Mouse (Mus musculus) urinary bladder, postnatal 36 days (tissue): ENCODE measurements at regions not wholly inside any gene's neighbourhood (a gene's known extent, or its start where the extent isn't known, plus 50 kb on each side); places are given as distances from the start of the nearest gene placed in this dataset.

Experiments
- DNase-seq, 2 experiments: peaks; one replicate each; pipeline ENCODE4 v3.0.0; 2022; ENCODE audit warnings: low spot score in 2 of 2, mixed read lengths in 1 of 2

- DNase-seq = no peak
These were observed 2258.0 kb downstream of the 4930444P10Rik start for GRCm38 (mm10) chr1:13834860-13835840.

GRCm38 (mm10) chr1:13807786-13808185 lies 2285.3 kb downstream of the 4930444P10Rik start:
- DNase-seq = no peak

- no peak for DNase-seq
These were observed 2292.7 kb downstream of the 4930444P10Rik start for GRCm38 (mm10) chr1:13800460-13800859.

- DNase-seq = no peak
These were observed 2294.3 kb downstream of the 4930444P10Rik start for GRCm38 (mm10) chr1:13798848-13799247.

GRCm38 (mm10) chr1:13795196-13795595 lies 2297.9 kb downstream of the 4930444P10Rik start:
- DNase-seq = no peak

- DNase-seq = peak; percentile 60 to 62
These were observed 2303.6 kb downstream of the 4930444P10Rik start for GRCm38 (mm10) chr1:13789318-13790085.

- no peak for DNase-seq
These were observed 2306.1 kb downstream of the 4930444P10Rik start for GRCm38 (mm10) chr1:13787016-13787415.

- peak in 1 of 2 experiments; percentile 8 for DNase-seq
These were observed 2308.7 kb downstream of the 4930444P10Rik start for GRCm38 (mm10) chr1:13784396-13784795.

- DNase-seq = no peak
These were observed 2310.5 kb downstream of the 4930444P10Rik start for GRCm38 (mm10) chr1:13782633-13783032.

- DNase-seq = no peak
These were observed 2321.0 kb downstream of the 4930444P10Rik start for GRCm38 (mm10) chr1:13772106-13772505.

GRCm38 (mm10) chr1:13771014-13771463 lies 2322.1 kb downstream of the 4930444P10Rik start:
- DNase-seq = no peak

- DNase-seq = no peak
These were observed 2338.6 kb downstream of the A830018L16Rik start for GRCm38 (mm10) chr1:13752479-13752878.

GRCm38 (mm10) chr1:13751381-13751780 lies 2337.5 kb downstream of the A830018L16Rik start:
- DNase-seq = no peak
